Mouse (Mus musculus) left cerebral cortex, adult 9 months (tissue): ENCODE measurements around the gene Klrb1b.
A peak's percentile ranks its signal among the peaks of the same experiment; 100 is the strongest.
"Not testable (repeated sequence)": the region's sequence is repeated elsewhere in the genome, so short reads cannot be mapped to it uniquely, and the experiment has no call there.

Source experiments
- DNase-seq, 2 experiments: peaks; one replicate each; pipeline ENCODE4 v3.0.0; 2022; ENCODE audit warnings: low spot score in 2 of 2

The Klrb1b gene

DNA sequence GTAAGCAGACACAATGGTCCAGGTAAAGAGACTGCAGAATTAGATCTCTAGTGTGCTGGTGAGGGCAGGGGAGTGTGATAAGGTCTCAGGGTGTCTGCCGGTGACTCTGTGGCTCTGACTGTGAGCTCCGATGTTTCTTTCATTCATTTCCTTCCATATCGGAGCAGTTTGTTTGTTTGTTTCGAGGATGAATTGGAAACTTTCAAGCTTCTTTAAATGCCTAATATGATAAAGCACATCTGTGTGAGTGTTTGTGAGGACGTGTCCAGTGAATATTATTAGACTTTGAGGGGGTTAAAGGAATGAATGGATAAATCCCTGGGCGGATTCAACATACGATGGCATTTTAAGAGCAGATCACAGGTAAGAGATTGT lies 26.2 kb downstream of the Klrb1b start:
- DNase-seq: no peak

GRCm38 (mm10) chr6:128799144-128799895 lies 26.8 kb downstream of the Klrb1b start:
- DNase-seq: peak; percentile 78 to 93

GRCm38 (mm10) chr6:128798772-128799143 lies 27.4 kb downstream of the Klrb1b start:
- DNase-seq: peak; percentile 53 to 88

DNA sequence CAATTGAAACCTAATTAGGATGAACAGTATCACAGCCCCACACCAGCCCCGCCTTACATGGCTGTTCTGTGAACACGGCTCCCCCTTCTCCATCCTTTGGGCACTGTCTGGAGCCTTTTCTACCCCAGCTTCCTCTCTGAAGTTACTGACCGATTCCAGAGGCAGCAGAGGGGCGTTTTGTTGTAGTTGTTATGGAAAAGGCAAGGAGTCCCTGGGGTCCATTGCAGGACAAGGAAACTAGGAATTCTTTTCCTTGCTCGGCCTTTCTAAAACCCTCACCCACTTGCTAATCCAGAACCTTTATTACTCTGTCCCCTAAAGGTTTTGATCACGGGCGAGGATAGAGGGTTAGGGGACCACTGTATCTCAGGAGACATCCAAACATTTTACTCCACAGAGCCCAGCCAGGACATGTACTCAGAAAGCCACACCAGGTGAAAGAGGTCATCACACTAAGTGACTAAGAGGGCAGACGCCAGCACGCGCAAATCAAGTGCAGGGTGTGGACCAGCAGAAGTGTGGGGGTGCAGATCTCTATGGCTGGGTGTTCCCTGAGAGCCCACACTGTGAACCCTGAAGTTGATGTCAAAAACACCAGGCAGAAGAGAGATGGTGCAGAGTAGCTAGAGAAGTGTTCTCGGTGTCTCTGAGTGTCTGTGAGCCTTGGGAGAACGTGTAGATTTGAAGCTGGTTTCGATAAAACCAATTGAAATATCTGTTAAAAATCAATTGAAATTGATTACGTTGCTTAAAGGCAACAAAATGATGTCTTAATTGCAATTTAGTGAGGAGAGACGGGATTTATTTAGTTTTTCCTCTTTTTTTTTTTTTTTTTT lies 28.0 kb downstream of the Klrb1b start:
- DNase-seq: no peak

DNA sequence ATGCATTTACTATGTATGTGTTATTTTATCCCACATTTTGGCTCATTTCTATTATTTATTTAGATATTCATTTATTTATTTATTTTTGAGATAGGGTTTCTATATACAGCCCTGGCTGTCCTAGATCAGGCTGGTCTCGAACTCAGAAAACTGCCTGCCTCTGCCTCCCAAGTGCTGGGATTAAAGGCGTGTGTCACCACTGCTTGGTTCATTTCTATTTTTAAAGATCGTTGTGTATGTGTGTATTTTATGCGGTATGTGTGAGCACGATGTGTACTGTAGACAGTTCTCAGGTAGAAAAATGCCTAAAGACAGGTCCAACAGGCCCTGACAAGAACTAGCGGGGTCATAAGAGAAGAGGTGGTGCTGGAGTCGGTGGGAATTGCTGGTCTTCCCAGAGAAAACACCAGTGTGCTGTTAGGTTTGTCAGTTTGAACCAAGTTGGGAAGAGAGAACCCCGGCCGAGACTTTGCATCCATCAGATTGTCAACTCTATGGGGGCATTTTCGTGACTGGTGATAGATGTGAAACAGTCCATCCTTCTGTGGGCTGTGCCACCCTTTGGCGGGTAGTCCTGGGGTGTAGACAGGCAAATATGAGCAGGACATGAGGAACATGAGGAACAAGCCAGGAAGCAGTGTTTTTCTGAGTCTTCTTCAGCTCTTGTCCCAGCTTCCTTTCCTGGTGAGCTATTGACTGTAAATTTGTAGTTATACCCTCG lies 28.8 kb downstream of the Klrb1b start:
- DNase-seq: no peak

DNA sequence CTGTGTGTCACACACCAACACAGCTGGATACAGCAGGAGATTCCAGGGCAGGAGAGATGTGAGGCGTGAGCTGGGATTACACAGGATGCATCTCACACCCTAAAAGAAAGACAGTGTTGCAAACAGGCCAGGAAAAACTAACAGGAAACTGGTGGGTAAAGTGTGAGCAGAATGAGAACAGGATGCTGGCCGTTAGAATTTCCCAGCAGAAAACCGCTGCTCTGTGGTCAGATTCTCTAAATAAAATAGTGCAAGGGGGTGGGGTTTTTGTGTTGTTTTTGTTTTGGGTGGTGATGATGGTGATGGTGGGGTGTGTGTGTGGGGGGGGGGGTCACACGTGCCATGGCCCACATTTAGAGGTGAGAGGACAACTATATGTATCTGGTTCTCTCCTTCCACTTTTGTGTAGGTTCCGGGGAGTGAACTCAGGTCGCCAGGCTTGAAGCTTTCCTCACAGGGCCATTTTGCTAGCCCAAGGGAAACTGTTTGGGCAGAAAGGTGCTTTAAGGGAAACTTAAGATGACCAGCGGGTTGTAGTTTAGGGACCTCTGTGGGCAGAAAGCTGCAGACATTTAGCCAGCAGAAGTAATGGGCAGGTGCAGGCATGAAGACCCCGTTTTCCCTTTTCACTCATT lies 29.7 kb downstream of the Klrb1b start:
- DNase-seq: no peak

GRCm38 (mm10) chr6:128793734-128794133 lies 32.4 kb downstream of the Klrb1b start:
- DNase-seq: no peak

GRCm38 (mm10) chr6:128790491-128790994 lies 35.6 kb downstream of the Klrb1b start:
- DNase-seq: not testable (repeated sequence)

DNA sequence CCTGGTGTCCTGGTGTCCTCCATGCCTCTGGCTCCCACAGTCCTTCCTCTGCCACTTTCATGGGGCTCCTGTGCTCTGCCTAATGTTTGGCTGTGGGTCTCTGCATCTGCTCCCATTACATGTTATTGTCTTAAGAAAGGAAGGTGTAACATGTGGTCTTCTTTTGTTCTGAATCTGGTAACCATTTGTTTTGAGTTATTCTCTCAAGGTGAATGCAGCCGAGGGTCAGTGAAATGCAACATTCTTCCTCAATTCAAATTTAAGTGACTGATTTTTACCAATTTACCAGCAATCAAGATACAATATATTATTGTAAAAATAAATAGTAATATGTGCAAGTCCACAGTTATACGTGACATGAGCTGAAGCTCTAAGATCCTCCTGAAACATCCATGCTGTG lies 37.0 kb downstream of the Klrb1b start, which contains the start of gene Klrb1c:
Gene Klrb1c, minus strand, starts transcription at position 101 of the 400 bp plus-strand sequence.
- DNase-seq: no peak

- no peak for DNase-seq
These were observed 37.6 kb downstream of the Klrb1b start for GRCm38 (mm10) chr6:128788517-128788916.

DNA sequence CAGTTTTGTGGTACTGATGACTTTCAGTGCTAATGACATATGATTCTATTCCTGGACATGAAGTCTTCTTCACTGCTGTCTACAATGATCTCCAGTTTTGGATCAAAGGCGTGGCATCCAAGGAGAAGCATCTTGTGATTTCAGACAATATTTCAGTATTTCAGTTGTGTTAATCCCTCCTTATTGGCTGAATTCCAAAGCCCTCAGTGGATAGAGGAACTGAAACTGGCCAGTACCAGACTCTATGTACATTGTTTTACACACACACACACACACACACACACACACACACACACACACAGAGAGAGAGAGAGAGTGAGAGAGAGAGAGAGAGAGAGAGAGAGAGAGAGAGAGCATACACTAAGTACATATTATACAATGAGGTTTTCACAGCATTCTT lies 39.7 kb downstream of the Klrb1b start:
- DNase-seq: not testable (repeated sequence)

GRCm38 (mm10) chr6:128769481-128770253 lies 56.5 kb downstream of the Klrb1b start:
- no peak for DNase-seq

DNA sequence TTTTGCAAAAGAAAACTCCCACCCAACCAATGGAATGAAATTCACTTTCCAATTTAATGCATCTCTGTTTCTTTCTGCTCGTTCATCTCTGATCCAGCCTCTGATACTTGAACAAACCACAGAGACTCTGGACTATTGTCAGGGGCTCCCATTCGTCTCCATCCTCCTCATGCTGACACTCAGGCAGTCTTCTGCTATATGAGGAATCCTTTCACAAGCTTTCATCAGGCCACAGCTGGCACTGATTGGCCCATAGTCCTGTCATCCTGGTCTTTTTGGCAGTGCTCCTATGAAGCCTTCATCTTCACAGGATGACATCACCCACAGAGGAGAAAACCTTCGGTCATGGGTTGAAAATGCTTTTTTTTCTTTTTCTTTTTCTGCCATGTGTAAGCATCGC lies 58.1 kb downstream of the Klrb1b start:
- DNase-seq: no peak

GRCm38 (mm10) chr6:128766486-128767254 lies 59.5 kb downstream of the Klrb1b start:
- peak in 1 of 2 experiments; percentile 50 for DNase-seq

DNA sequence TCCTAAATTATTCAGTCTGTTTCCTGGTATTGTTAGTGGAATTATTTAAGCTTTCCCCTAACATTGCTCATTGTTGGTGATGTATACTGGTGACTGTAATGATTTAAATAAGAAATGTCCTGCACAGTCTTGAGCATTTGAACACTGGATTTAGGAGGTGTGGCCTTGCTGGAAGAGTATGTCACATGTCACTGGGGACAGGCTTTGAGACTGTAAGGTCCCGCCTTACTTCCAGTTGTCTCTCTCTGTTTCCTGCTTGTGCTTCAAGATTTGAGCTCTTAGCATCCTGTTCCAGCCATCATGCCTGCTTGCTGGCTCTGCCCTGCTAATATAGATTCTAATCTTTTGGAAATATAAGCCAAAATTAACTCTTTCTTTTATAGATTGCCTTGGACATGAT lies 60.9 kb downstream of the Klrb1b start:
- no peak for DNase-seq

DNA sequence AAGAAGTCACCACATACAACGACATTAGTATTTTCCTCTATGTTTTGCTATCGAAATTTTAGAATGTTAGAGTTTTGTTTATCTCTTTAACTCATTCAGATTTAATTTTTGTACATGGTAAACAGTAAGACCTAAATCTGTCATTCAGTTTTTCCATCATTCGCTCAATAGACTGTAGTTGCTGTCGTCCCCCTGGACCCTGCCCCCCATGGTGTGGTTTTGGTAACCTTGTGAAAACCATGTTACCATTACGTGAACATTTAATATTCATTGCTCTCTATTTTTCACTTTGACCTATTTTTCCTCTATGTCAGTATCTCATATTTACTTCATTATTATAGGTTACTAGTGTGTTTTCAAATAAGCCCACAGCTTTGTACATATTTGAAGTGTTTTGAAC lies 61.5 kb downstream of the Klrb1b start:
- DNase-seq: no peak

DNA sequence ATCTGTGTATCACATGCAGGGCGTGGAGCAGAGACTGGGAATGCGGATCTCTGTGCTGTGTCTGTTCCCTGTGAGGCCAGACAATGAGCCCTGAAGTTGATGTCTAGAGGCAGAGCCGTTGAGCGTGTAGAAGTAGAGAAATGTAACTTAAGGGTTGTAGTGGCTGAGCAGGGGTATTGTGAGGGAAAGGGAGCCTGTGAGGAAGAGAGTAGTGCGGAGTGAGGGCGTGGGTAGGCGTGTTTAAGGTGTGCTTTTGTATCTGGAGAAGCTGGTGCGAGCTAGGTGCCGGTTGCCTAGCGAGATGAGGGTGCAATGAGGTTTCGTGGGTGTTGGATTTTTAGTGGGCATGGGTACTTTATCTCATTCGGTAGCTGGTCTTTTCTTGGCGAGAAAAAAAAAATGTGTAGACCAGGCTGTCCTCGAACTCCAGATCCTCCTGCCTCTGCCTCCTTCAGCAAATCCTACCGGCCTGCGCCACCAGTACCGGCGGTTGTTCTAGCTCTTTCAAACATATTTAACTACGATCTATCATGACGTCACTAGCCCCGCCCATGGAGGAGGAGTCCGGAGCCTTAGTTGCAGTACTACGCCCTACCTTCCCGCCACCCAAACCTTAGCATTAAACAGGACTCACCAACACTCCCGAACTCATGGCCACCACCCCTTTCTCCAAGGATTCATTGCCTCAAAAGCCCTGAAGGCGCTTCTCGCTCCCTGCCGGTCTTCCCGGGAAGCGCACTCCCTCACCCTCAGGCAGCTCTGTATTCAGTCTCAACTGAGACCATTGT lies 62.2 kb downstream of the Klrb1b start:
- peak; percentile 98 to 99 for DNase-seq
